Mouse (Mus musculus) spleen, adult 2 months (tissue): Measurements from ENCODE around the gene Alpi. TPM values are rescaled to one million over a fixed set of nuclear protein-coding genes. Genes with fewer than 3 reads are reported as not detected.
A peak's percentile ranks its signal among the peaks of the same experiment; 100 is the strongest.

Experiments used
- DNase-seq, 2 experiments: peaks; one replicate each; pipeline versions ENCODE4 v3.0.0 to v3.0.0-alpha.2; 2012 to 2021; ENCODE audit warnings: low spot score in 2 of 2, low read depth in 1 of 2
- H3K27ac ChIP-seq: fragments of 200-500 bp; 2 replicates; pipeline ENCODE4 v1.5.1; 2012; ENCODE audit warnings: low read length, inconsistent platforms; ENCODE audit not compliant: insufficient read depth
- H3K27me3 ChIP-seq: fragments of 200-500 bp; 2 replicates; pipeline ENCODE4 v1.6.1; 2012; ENCODE audit warnings: mild to moderate bottlenecking, moderate library complexity, low read length, inconsistent platforms; ENCODE audit not compliant: control insufficient read depth, insufficient read depth
- H3K36me3 ChIP-seq: fragments of 200-500 bp; 2 replicates; pipeline ENCODE4 v1.6.1; 2012; ENCODE audit warnings: mild to moderate bottlenecking, low read length, inconsistent platforms; ENCODE audit not compliant: control insufficient read depth, insufficient read depth
- H3K4me1 ChIP-seq: fragments of 200-500 bp; 2 replicates; pipeline ENCODE4 v1.6.1; 2011; ENCODE audit warnings: inconsistent platforms; ENCODE audit not compliant: control insufficient read depth, insufficient read depth, insufficient read length
- H3K4me3 ChIP-seq: fragments of 200-500 bp; 2 replicates; pipeline ENCODE4 v1.5.1; 2011; ENCODE audit warnings: mild to moderate bottlenecking, inconsistent platforms; ENCODE audit not compliant: insufficient read depth, insufficient read length; ENCODE audit errors: extremely low read depth
- CTCF ChIP-seq: fragments of 200-500 bp; IDR thresholded peaks from 2 replicates; pipeline ENCODE4 v1.5.1; 2011; ENCODE audit warnings: mild to moderate bottlenecking, inconsistent platforms; ENCODE audit not compliant: insufficient read depth, insufficient read length, insufficient replicate concordance; ENCODE audit errors: extremely low read depth
- POLR2A ChIP-seq: fragments of 200-500 bp; IDR thresholded peaks from 2 replicates; pipeline ENCODE4 v1.6.1; 2011; ENCODE audit warnings: low read depth, low read length, inconsistent platforms
- WGBS: fragments of 180-500 bp; shearing (Covaris S2); methylation state at CpG from one replicate; pipeline ENCODE4 v1.1.7; 2018; 5-methylcytosine and 5-hydroxymethylcytosine counted together
- polyA plus RNA-seq: library from polyadenylated mRNA; depleted of rRNA; stranded (reverse); fragments of >200 nt; gene quantifications from 2 replicates; pipeline ENCODE4 v1.2.3, GENCODE M21; 2012; rRNA removed

Gene Alpi
- polyA plus RNA-seq, 1 experiment, result not detected

GRCm38 (mm10) chr1:87070720-87071119, 30.7 kb downstream of the Alpi start:
- Histone ChIP-seq H3K27ac (no peak overlapping the region), H3K27me3 (no peaks in the 10 kb centered on the region), H3K4me3 (no peak overlapping the region), H3K4me1 (no peaks in the 10 kb centered on the region), H3K36me3 (no peaks in the 10 kb centered on the region)
- TF ChIP-seq POLR2A (no peak), CTCF (peak; percentile 36; the same call in 1 of the 2 replicates)
- WGBS, result 51% methylated on average over 16 of the region's 16 CpGs
- peak in 1 of 2 experiments; percentile 24 for DNase-seq

DNA sequence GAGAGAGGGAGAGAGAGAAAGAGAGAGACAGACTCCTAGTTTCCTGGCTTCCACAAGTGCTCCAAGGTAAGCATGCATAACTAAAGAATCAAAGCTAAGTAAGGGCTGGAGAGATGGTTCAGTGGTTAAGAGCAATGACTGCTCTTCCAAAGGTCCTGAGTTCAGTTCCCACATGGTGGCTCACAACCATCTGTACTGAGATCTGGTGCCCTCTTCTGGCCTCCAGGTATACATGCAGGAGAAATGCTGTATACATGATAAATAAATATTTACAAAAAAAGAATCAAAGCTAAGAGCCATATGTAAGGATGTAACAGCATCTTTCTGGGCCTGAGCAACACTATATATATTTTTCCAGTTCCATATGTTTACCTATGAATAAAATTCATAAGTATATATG, 40.5 kb downstream of the Alpi start:
- Histone ChIP-seq H3K27ac (no peak overlapping the region), H3K36me3 (no peaks in the 10 kb centered on the region), H3K4me3 (no peak overlapping the region), H3K27me3 (no peaks in the 10 kb centered on the region), H3K4me1 (no peaks in the 10 kb centered on the region)
- no peak for DNase-seq
- TF ChIP-seq POLR2A (no peak), CTCF (no peak)

- H3K36me3 ChIP-seq, result no peaks in the 10 kb centered on the region
- no peak for DNase-seq
- H3K4me3 ChIP-seq, result no peak overlapping the region
- H3K4me1 ChIP-seq, result no peaks in the 10 kb centered on the region
- H3K27ac ChIP-seq, result no peak overlapping the region
- TF ChIP-seq CTCF (no peak), POLR2A (no peak)
- no peaks in the 10 kb centered on the region for H3K27me3 ChIP-seq
- 56% methylated on average over 8 of the region's 8 CpGs for WGBS
These were observed 42.3 kb downstream of the Alpi start for GRCm38 (mm10) chr1:87059042-87059665.

- H3K36me3 ChIP-seq, result no peaks in the 10 kb centered on the region
- H3K4me1 ChIP-seq, result no peaks in the 10 kb centered on the region
- no peak overlapping the region for H3K27ac ChIP-seq
- WGBS, result 76% methylated on average over 4 of the region's 4 CpGs
- H3K4me3 ChIP-seq, result no peak overlapping the region
- H3K27me3 ChIP-seq, result no peaks in the 10 kb centered on the region
- TF ChIP-seq POLR2A, result no peak
- no peak for DNase-seq
These were observed 44.3 kb downstream of the Alpi start for GRCm38 (mm10) chr1:87057075-87057474.

DNA sequence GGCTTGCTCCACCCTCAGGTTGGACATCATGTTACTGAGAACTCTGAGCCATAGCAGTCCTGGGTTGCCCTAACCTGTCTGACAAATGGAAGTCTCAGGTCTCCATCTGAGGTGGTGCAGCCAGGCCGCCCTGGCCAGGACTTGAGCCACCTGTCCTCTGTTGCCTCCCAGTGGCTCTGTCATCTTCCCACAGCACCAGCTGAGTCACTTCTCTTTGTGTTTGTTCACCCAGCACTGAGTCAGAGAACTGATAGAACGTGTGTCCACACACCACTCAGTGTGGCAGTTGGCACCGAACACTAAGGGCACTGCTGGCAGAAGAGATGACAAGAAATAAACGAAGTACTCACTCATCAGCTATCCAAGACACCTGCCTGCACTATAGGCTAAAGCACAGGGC, 50.0 kb downstream of the Alpi start:
- no peak overlapping the region for H3K27ac ChIP-seq
- 86% methylated on average over 4 of the region's 4 CpGs for WGBS
- 0 out of 2 replicates have a peak, but pooled peaks cover 3% of the 10 kb centered on the region for H3K36me3 ChIP-seq
- H3K4me1 ChIP-seq, result no peaks in the 10 kb centered on the region
- TF ChIP-seq CTCF (no peak), POLR2A (no peak)
- H3K4me3 ChIP-seq, result no peak overlapping the region
- no peaks in the 10 kb centered on the region for H3K27me3 ChIP-seq
- no peak for DNase-seq

- 82% methylated on average over 1 of the region's 1 CpGs for WGBS
- H3K4me1 ChIP-seq, result no peaks in the 10 kb centered on the region
- DNase-seq, result no peak
- no peaks in the 10 kb centered on the region for H3K27me3 ChIP-seq
- no peak overlapping the region for H3K27ac ChIP-seq
- H3K36me3 ChIP-seq, result 0 out of 2 replicates have a peak, but pooled peaks cover 3% of the 10 kb centered on the region
- no peak overlapping the region for H3K4me3 ChIP-seq
- TF ChIP-seq POLR2A (no peak), CTCF (no peak)
These were observed 50.7 kb downstream of the Alpi start for GRCm38 (mm10) chr1:87050700-87051099.

DNA sequence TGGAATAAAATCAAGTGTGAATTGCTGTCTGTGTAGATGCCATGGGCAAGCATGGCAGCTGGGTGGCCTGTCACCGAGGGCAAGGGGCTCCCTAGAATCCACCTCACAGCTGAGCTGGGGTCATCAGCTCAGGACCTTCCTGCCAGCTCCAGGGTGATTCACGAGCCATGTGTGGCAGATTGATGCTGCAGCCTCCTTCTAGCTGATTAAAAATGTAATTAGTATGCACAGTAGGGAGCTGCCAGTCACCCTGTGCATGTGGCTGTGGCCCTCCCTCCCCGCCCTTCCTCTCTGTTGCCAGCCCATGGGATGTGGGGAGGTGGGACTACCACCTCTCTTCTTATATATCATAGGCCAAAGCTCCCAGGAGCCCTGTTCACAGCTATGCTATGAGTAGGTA, 51.3 kb downstream of the Alpi start:
- no peak overlapping the region for H3K27ac ChIP-seq
- WGBS, result 90% methylated on average over 3 of the region's 3 CpGs
- TF ChIP-seq POLR2A (no peak), CTCF (no peak)
- no peak overlapping the region for H3K4me3 ChIP-seq
- H3K27me3 ChIP-seq, result no peaks in the 10 kb centered on the region
- H3K36me3 ChIP-seq, result 0 out of 2 replicates have a peak, but pooled peaks cover 3% of the 10 kb centered on the region
- H3K4me1 ChIP-seq, result no peaks in the 10 kb centered on the region
- no peak for DNase-seq

Other genes with a start within 250 kb of the Alpi start
- gene Alppl2, start 11.7 kb downstream of the Alpi start, polyA plus RNA-seq, result not detected in 2 replicates
- gene Akp3, start 23.4 kb upstream of the Alpi start, polyA plus RNA-seq, result not detected in 2 replicates
- 0.39 and 0.76 TPM in 2 replicates for gene Ecel1, start 54.9 kb upstream of the Alpi start, polyA plus RNA-seq
- not detected in 2 replicates for gene Prss56, start 81.7 kb upstream of the Alpi start, polyA plus RNA-seq
- gene Chrnd, start 89.0 kb upstream of the Alpi start, polyA plus RNA-seq, result not detected in 2 replicates
- not detected in 2 replicates for gene Chrng, start 103.1 kb upstream of the Alpi start, polyA plus RNA-seq
- gene Eif4e2, start 112.3 kb upstream of the Alpi start, polyA plus RNA-seq, result 18.9 and 21.6 TPM in 2 replicates
- 26.0 and 28.0 TPM in 2 replicates for gene Efhd1, start 162.8 kb upstream of the Alpi start, polyA plus RNA-seq
- gene Gigyf2, start 225.4 kb upstream of the Alpi start, polyA plus RNA-seq, result 22.3 and 22.8 TPM in 2 replicates